Mouse (Mus musculus) layer of hippocampus, postnatal 25 days (tissue): ENCODE measurements around the gene Sh3bp5. TPM values are rescaled to one million over a fixed set of nuclear protein-coding genes. Genes with fewer than 3 reads are reported as not detected.

Experiments
- DNase-seq, 2 experiments: peaks; one replicate each; pipeline ENCODE4 v3.0.0; 2022; ENCODE audit warnings: mixed read lengths in 2 of 2, low spot score in 1 of 2; ENCODE audit errors: extremely low spot score in 1 of 2
- total RNA-seq, 2 experiments: library from RNA; stranded (reverse); gene quantifications; 2 replicates each; pipeline ENCODE4 v1.2.3; 2021

The Sh3bp5 gene
- total RNA-seq, 2 experiments from 2014 or later = 135 to 147 TPM

DNA sequence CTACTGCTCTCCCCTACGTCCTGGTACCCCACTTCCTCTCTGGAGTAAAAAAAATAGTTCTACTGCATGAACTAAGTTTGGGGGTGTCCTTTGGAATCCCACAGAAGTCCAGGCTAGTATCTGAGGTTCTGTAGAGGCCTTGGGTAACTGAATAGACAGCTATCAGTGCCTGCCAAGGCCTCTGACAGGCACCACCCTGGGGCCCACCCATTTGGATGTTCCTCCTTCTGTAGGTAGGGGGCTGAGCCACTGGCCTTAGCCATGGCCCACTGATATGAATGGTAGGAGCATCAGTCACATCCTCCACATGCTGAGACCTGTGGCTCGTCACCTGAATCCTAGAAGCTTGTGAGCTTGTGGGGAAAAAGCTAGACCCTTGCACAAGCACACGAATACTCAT lies 118.1 kb downstream of the Sh3bp5 start:
- no peak for DNase-seq

DNA sequence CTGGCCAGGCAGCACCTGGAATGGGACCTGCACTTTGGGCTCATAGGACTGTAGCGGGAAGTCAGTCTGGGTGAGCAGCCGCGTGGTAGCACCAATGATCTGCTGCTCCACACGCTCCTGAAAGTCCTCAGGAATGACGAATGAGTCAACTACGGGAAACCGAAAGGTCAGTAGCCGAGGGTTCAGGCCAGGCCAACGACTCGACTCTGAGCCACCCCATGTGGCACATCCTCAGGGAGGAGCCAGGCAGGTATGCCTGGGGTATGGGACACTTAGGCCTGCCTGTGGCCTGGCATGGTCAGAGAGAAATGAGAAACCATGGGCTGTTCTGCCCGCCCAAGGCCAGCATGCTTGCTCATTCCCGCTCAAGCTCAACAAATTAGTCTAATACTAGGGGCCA lies 119.3 kb downstream of the Sh3bp5 start:
- no peak for DNase-seq

DNA sequence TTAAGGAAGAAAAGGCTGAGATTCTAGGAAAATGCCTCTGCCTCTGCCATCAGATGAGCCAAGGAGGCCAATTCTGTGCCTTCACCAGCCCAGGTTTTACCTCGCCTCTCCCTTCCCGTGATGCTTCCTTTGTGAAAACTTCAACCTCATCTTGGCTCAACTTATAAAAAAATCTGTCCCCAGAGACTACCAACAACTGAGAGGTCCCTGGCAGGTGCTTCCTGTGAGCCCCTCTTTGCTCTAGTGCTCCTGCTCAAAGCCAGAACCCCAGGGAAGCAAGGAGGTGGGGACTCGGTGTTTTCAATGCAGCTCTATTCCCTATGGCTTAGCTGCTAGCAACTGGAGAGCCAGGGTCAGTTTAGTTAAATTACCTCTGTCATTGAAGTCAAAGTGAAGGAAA lies 122.7 kb downstream of the Sh3bp5 start:
- DNase-seq = no peak

Other genes starting within 250 kb of the Sh3bp5 start
- gene Tnnc1, start 227.8 kb downstream of the Sh3bp5 start, total RNA-seq = 1 to 10 TPM; 2.2 to 3.1 TPM
- 100 to 1,000 TPM; 431 to 467 TPM for gene Nisch, start 219.1 kb downstream of the Sh3bp5 start, total RNA-seq
- 1 to 10 TPM; 4.4 to 5.0 TPM for gene Sema3g, start 218.2 kb downstream of the Sh3bp5 start, total RNA-seq
- gene Phf7, start 184.8 kb downstream of the Sh3bp5 start, total RNA-seq = 1 to 10 TPM; 3.6 to 4.1 TPM
- 100 to 1,000 TPM; 127 to 131 TPM for gene Bap1, start 184.6 kb downstream of the Sh3bp5 start, total RNA-seq
- gene Dnah1, start 112.2 kb downstream of the Sh3bp5 start, total RNA-seq = 1 to 10 TPM; 4.4 TPM
- 10 to 100 TPM; 36.8 to 40.1 TPM for gene Capn7, start 99.4 kb downstream of the Sh3bp5 start, total RNA-seq
- gene Eaf1, start 58.3 kb upstream of the Sh3bp5 start, total RNA-seq = 10 to 100 TPM; 12.6 to 15.4 TPM
- 10 to 100 TPM; 27.2 to 28.6 TPM for gene Mettl6, start 59.0 kb upstream of the Sh3bp5 start, total RNA-seq
- gene Colq, start 155.3 kb upstream of the Sh3bp5 start, total RNA-seq = under 1 TPM; 0.54 to 0.75 TPM
- gene Gm49387, start 204.8 kb upstream of the Sh3bp5 start, total RNA-seq = not detected
- 1 to 10 TPM; 9.0 to 10.0 TPM for gene Btd, start 204.9 kb upstream of the Sh3bp5 start, total RNA-seq
- 1 to 10 TPM; 7.6 to 9.3 TPM for gene Hacl1, start 205.2 kb upstream of the Sh3bp5 start, total RNA-seq